Mouse (Mus musculus) ES-Bruce4 (cell line): ENCODE measurements around the gene Hmgb2.

ENCODE experiments used
- CTCF ChIP-seq: IDR thresholded peaks from one replicate; pipeline ENCODE4 v1.8.1; 2011; ENCODE audit warnings: low read depth, low read length
- EP300 ChIP-seq: IDR thresholded peaks from 2 replicates; pipeline ENCODE4 v1.6.1; 2011; ENCODE audit warnings: low read depth, low read length; ENCODE audit not compliant: insufficient read depth
- POLR2A ChIP-seq: IDR thresholded peaks from one replicate; pipeline ENCODE4 v1.8.1; 2011; ENCODE audit warnings: low read length; ENCODE audit not compliant: insufficient read depth

GRCm38 (mm10) chr8:57562741-57563140 is 51.0 kb downstream of the Hmgb2 start:
- no peak for TF ChIP-seq POLR2A
- no peak for TF ChIP-seq CTCF
- TF ChIP-seq EP300: no peak
